Mouse (Mus musculus): ENCODE data around the gene Axl. TPM values are rescaled to one million over a fixed set of nuclear protein-coding genes. Genes with fewer than 3 reads are reported as not detected.

Axl gene
- polyA plus RNA-seq, 1 experiment from 2014 or later: 13.5 TPM

DNA sequence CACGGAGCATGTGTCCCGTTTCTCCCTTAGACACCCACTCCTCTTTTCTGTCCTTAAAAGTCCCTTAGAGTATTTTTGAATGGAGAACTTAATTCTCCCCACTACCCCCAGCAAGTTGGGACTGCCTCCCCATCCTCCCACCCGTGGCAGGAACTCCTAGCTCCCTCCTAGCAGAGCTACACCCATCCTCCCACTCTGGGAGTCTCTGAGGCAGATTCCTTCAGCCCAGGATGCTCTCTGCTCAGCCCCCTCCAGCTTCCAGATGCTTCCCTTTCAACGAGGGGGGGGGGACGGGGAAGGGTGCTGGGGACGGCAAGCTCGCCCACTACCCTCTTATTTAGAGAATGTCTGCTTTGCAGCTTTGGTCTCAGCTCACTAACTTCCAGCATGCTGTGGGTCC lies 27.1 kb upstream of the Axl start:
- Histone ChIP-seq H3K4me2 (ENCODE audit: low read depth, low read length) (peak overlapping the region; percentile 85), H3K9ac (replicated peaks; ENCODE audit: low read depth, low read length) (no peak overlapping the region), H3K36me3 (ENCODE audit: control insufficient read depth, insufficient read depth, low read length) (no peaks in the 10 kb centered on the region), H3K27ac (ENCODE audit: low read depth, low read length) (no peak overlapping the region), H3K4me3 (ENCODE audit: low read depth, low read length) (peak overlapping the region; percentile 47; the same call in 1 of the 2 replicates), H3K27me3 (ENCODE audit: control insufficient read depth, insufficient read depth, low read length) (peaks cover 6% of the 10 kb centered on the region), H3K4me1 (ENCODE audit: control insufficient read depth, insufficient read depth, low read length) (no peaks in the 10 kb centered on the region), H3K9me3 (ENCODE audit: control insufficient read depth, low read length) (no peaks in the 10 kb centered on the region)
- no peak for ATAC-seq (ENCODE audit: low read depth)
- WGBS: 31% methylated on average over 7 of the region's 7 CpGs

GRCm38 (mm10) chr7:25814711-25815110 lies 26.2 kb upstream of the Axl start:
- no peaks in the 10 kb centered on the region for H3K4me1 ChIP-seq (ENCODE audit: control insufficient read depth, insufficient read depth, low read length)
- no peak for ATAC-seq (ENCODE audit: low read depth)
- 86% methylated on average over 9 of the region's 9 CpGs for WGBS
- no peak overlapping the region for H3K4me2 ChIP-seq (ENCODE audit: low read depth, low read length)
- no peaks in the 10 kb centered on the region for H3K36me3 ChIP-seq (ENCODE audit: control insufficient read depth, insufficient read depth, low read length)
- no peak overlapping the region for H3K9ac ChIP-seq (replicated peaks; ENCODE audit: low read depth, low read length)
- no peak overlapping the region for H3K4me3 ChIP-seq (ENCODE audit: low read depth, low read length)
- no peak overlapping the region for H3K27ac ChIP-seq (ENCODE audit: low read depth, low read length)
- H3K9me3 ChIP-seq (ENCODE audit: control insufficient read depth, low read length): no peaks in the 10 kb centered on the region
- H3K27me3 ChIP-seq (ENCODE audit: control insufficient read depth, insufficient read depth, low read length): peaks cover 6% of the 10 kb centered on the region

GRCm38 (mm10) chr7:25812195-25812594 lies 23.7 kb upstream of the Axl start:
- 55% methylated on average over 1 of the region's 1 CpGs for WGBS
- Histone ChIP-seq H3K36me3 (ENCODE audit: control insufficient read depth, insufficient read depth, low read length) (no peaks in the 10 kb centered on the region), H3K9ac (replicated peaks; ENCODE audit: low read depth, low read length) (no peak overlapping the region), H3K27me3 (ENCODE audit: control insufficient read depth, insufficient read depth, low read length) (peaks cover 6% of the 10 kb centered on the region), H3K4me2 (ENCODE audit: low read depth, low read length) (no peak overlapping the region), H3K27ac (ENCODE audit: low read depth, low read length) (no peak overlapping the region), H3K9me3 (ENCODE audit: control insufficient read depth, low read length) (no peaks in the 10 kb centered on the region), H3K4me3 (ENCODE audit: low read depth, low read length) (no peak overlapping the region), H3K4me1 (ENCODE audit: control insufficient read depth, insufficient read depth, low read length) (no peaks in the 10 kb centered on the region)
- ATAC-seq (ENCODE audit: low read depth): no peak

DNA sequence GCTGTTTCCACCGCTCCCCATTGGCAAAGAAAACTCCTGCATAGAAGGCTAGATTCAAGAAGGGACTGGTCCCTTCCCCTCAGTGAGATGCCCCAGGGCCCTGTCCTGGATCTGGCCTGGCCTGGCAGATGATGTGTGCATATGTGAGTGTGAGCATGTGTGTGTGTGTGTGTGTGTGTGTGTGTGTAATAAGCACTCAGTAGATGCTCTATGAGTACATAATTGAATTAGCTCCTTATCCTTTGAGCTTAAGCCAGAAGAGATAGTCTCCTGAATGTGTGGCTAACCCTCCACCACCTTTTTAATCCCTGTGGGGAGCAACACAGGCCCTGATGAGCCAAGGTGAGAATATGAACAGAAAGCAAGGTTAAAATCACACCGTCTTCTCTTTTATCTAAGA lies 23.2 kb upstream of the Axl start:
- H3K27ac ChIP-seq (ENCODE audit: low read depth, low read length): no peak overlapping the region
- no peak overlapping the region for H3K4me2 ChIP-seq (ENCODE audit: low read depth, low read length)
- H3K9ac ChIP-seq (replicated peaks; ENCODE audit: low read depth, low read length): no peak overlapping the region
- H3K4me1 ChIP-seq (ENCODE audit: control insufficient read depth, insufficient read depth, low read length): no peaks in the 10 kb centered on the region
- H3K36me3 ChIP-seq (ENCODE audit: control insufficient read depth, insufficient read depth, low read length): no peaks in the 10 kb centered on the region
- H3K4me3 ChIP-seq (ENCODE audit: low read depth, low read length): no peak overlapping the region
- no peak for ATAC-seq (ENCODE audit: low read depth)
- no peaks in the 10 kb centered on the region for H3K9me3 ChIP-seq (ENCODE audit: control insufficient read depth, low read length)
- H3K27me3 ChIP-seq (ENCODE audit: control insufficient read depth, insufficient read depth, low read length): peaks cover 6% of the 10 kb centered on the region
- WGBS: 82% methylated on average over 2 of the region's 2 CpGs

- H3K27ac ChIP-seq (ENCODE audit: low read depth, low read length): no peak overlapping the region
- 0 out of 2 replicates have a peak overlapping the region, but pooled peaks have one; percentile 16 for H3K9ac ChIP-seq (replicated peaks; ENCODE audit: low read depth, low read length)
- no peaks in the 10 kb centered on the region for H3K36me3 ChIP-seq (ENCODE audit: control insufficient read depth, insufficient read depth, low read length)
- peak; percentile 74 for ATAC-seq (ENCODE audit: low read depth)
- no peaks in the 10 kb centered on the region for H3K4me1 ChIP-seq (ENCODE audit: control insufficient read depth, insufficient read depth, low read length)
- H3K4me2 ChIP-seq (ENCODE audit: low read depth, low read length): peak overlapping the region; percentile 37
- H3K27me3 ChIP-seq (ENCODE audit: control insufficient read depth, insufficient read depth, low read length): no peaks in the 10 kb centered on the region
- no peaks in the 10 kb centered on the region for H3K9me3 ChIP-seq (ENCODE audit: control insufficient read depth, low read length)
- 24% methylated on average over 21 of the region's 21 CpGs for WGBS
- no peak overlapping the region for H3K4me3 ChIP-seq (ENCODE audit: low read depth, low read length)
Measured at GRCm38 (mm10) chr7:25805631-25806343, 17.3 kb upstream of the Axl start.

- H3K27me3 ChIP-seq (ENCODE audit: control insufficient read depth, insufficient read depth, low read length): no peaks in the 10 kb centered on the region
- H3K36me3 ChIP-seq (ENCODE audit: control insufficient read depth, insufficient read depth, low read length): no peaks in the 10 kb centered on the region
- no peak for ATAC-seq (ENCODE audit: low read depth)
- H3K4me1 ChIP-seq (ENCODE audit: control insufficient read depth, insufficient read depth, low read length): no peaks in the 10 kb centered on the region
- H3K4me2 ChIP-seq (ENCODE audit: low read depth, low read length): no peak overlapping the region
- no peak overlapping the region for H3K4me3 ChIP-seq (ENCODE audit: low read depth, low read length)
- no peaks in the 10 kb centered on the region for H3K9me3 ChIP-seq (ENCODE audit: control insufficient read depth, low read length)
- no peak overlapping the region for H3K27ac ChIP-seq (ENCODE audit: low read depth, low read length)
- no peak overlapping the region for H3K9ac ChIP-seq (replicated peaks; ENCODE audit: low read depth, low read length)
- 85% methylated on average over 4 of the region's 4 CpGs for WGBS
Measured at GRCm38 (mm10) chr7:25804792-25805191, 16.3 kb upstream of the Axl start.

- no peak for ATAC-seq (ENCODE audit: low read depth)
- H3K4me3 ChIP-seq (ENCODE audit: low read depth, low read length): no peak overlapping the region
- 81% methylated on average over 13 of the region's 13 CpGs for WGBS
Measured at GRCm38 (mm10) chr7:25803460-25803859, 15.0 kb upstream of the Axl start.

GRCm38 (mm10) chr7:25802241-25803125 lies 14.0 kb upstream of the Axl start:
- Histone ChIP-seq H3K4me3 (ENCODE audit: low read depth, low read length) (no peak overlapping the region), H3K36me3 (ENCODE audit: control insufficient read depth, insufficient read depth, low read length) (no peaks in the 10 kb centered on the region), H3K4me1 (ENCODE audit: control insufficient read depth, insufficient read depth, low read length) (no peaks in the 10 kb centered on the region), H3K27ac (ENCODE audit: low read depth, low read length) (no peak overlapping the region), H3K9me3 (ENCODE audit: control insufficient read depth, low read length) (no peaks in the 10 kb centered on the region), H3K27me3 (ENCODE audit: control insufficient read depth, insufficient read depth, low read length) (no peaks in the 10 kb centered on the region), H3K9ac (replicated peaks; ENCODE audit: low read depth, low read length) (no peak overlapping the region), H3K4me2 (ENCODE audit: low read depth, low read length) (no peak overlapping the region)
- ATAC-seq (ENCODE audit: low read depth): no peak
- 30% methylated on average over 24 of the region's 24 CpGs for WGBS

More at GRCm38 (mm10) chr7:25803460-25803859, 15.0 kb upstream of the Axl start:
- H3K9me3 ChIP-seq (ENCODE audit: control insufficient read depth, low read length): no peaks in the 10 kb centered on the region
- H3K27me3 ChIP-seq (ENCODE audit: control insufficient read depth, insufficient read depth, low read length): no peaks in the 10 kb centered on the region
- no peak overlapping the region for H3K4me2 ChIP-seq (ENCODE audit: low read depth, low read length)
- no peaks in the 10 kb centered on the region for H3K4me1 ChIP-seq (ENCODE audit: control insufficient read depth, insufficient read depth, low read length)
- H3K27ac ChIP-seq (ENCODE audit: low read depth, low read length): no peak overlapping the region
- no peaks in the 10 kb centered on the region for H3K36me3 ChIP-seq (ENCODE audit: control insufficient read depth, insufficient read depth, low read length)
- no peak overlapping the region for H3K9ac ChIP-seq (replicated peaks; ENCODE audit: low read depth, low read length)

- Histone ChIP-seq H3K4me1 (ENCODE audit: control insufficient read depth, insufficient read depth, low read length) (no peaks in the 10 kb centered on the region), H3K4me3 (ENCODE audit: low read depth, low read length) (no peak overlapping the region), H3K27ac (ENCODE audit: low read depth, low read length) (no peak overlapping the region), H3K36me3 (ENCODE audit: control insufficient read depth, insufficient read depth, low read length) (no peaks in the 10 kb centered on the region), H3K9me3 (ENCODE audit: control insufficient read depth, low read length) (no peaks in the 10 kb centered on the region), H3K9ac (replicated peaks; ENCODE audit: low read depth, low read length) (no peak overlapping the region), H3K27me3 (ENCODE audit: control insufficient read depth, insufficient read depth, low read length) (no peaks in the 10 kb centered on the region), H3K4me2 (ENCODE audit: low read depth, low read length) (no peak overlapping the region)
- ATAC-seq (ENCODE audit: low read depth): no peak
- WGBS: 89% methylated on average over 6 of the region's 6 CpGs
Measured at GRCm38 (mm10) chr7:25801031-25801430, 12.5 kb upstream of the Axl start.
